Mouse (Mus musculus) C2C12 (cell line): Measurements from ENCODE around the gene Iah1. TPM values are rescaled to one million over a fixed set of nuclear protein-coding genes. Genes with fewer than 3 reads are reported as not detected.

Experiments
- H3K27me3 ChIP-seq: one replicate; pipeline ENCODE4 v1.6.1; 2011; ENCODE audit not compliant: control insufficient read depth, insufficient read depth, insufficient read length
- H3K36me3 ChIP-seq: one replicate; pipeline ENCODE4 v1.6.1; 2011; ENCODE audit not compliant: control insufficient read depth, insufficient read depth
- H3K4me3 ChIP-seq: one replicate; pipeline ENCODE4 v1.5.1; 2011; ENCODE audit warnings: mild to moderate bottlenecking, control low read depth; ENCODE audit not compliant: poor library complexity, insufficient read depth, severe bottlenecking
- H3K79me2 ChIP-seq: one replicate; pipeline ENCODE4 v1.6.1; 2011; ENCODE audit not compliant: control insufficient read depth, insufficient read depth
- H3K79me3 ChIP-seq: one replicate; pipeline ENCODE4 v1.6.1; 2011; ENCODE audit warnings: low read depth, control low read depth
- H3ac ChIP-seq: one replicate; pipeline ENCODE3; 2011; ENCODE audit warnings: low read depth; ENCODE audit not compliant: control insufficient read depth, insufficient read length
- CEBPB ChIP-seq: IDR thresholded peaks from one replicate; pipeline ENCODE4 v1.6.1; 2011; ENCODE audit warnings: low read depth, mild to moderate bottlenecking, control low read depth, moderate library complexity
- CTCF ChIP-seq: IDR thresholded peaks from one replicate; pipeline ENCODE4 v1.5.1; 2011; ENCODE audit not compliant: control insufficient read depth, insufficient read depth, insufficient read length
- FOSL1 ChIP-seq: IDR thresholded peaks from one replicate; pipeline ENCODE4 v1.8.0; 2011; ENCODE audit warnings: mild to moderate bottlenecking, low read length; ENCODE audit not compliant: poor library complexity, insufficient read depth, severe bottlenecking
- MAX ChIP-seq: IDR thresholded peaks from one replicate; pipeline ENCODE4 v1.6.1; 2011; ENCODE audit warnings: mild to moderate bottlenecking, control low read depth
- MYOD1 ChIP-seq: IDR thresholded peaks from one replicate; pipeline ENCODE4 v1.6.1; 2011; ENCODE audit warnings: low read depth; ENCODE audit not compliant: control insufficient read depth, insufficient read length
- MYOG ChIP-seq: IDR thresholded peaks from one replicate; pipeline ENCODE4 v1.6.1; 2011; ENCODE audit not compliant: control insufficient read depth, insufficient read length; ENCODE audit errors: extremely low read depth
- USF1 ChIP-seq: IDR thresholded peaks from one replicate; pipeline ENCODE4 v1.6.1; 2011; ENCODE audit warnings: low read depth, mild to moderate bottlenecking, control low read depth, moderate library complexity
- polyA plus RNA-seq: library from polyadenylated mRNA; unstranded; fragments of >200 nt; fragmentation: generic; extraction: Trizol; gene quantifications from one replicate; pipeline ENCODE4 v1.2.1, GENCODE M21; 2012; ENCODE audit warnings: missing spikeins

The Iah1 gene
- polyA plus RNA-seq, 1 experiment: 33.1 TPM

GRCm38 (mm10) chr12:21305741-21306140, 10.4 kb upstream of the Iah1 start:
- Histone ChIP-seq H3K4me3 (no peak overlapping the region), H3ac (no peak overlapping the region), H3K79me3 (no peaks in the 10 kb centered on the region), H3K79me2 (no peaks in the 10 kb centered on the region), H3K27me3 (no peaks in the 10 kb centered on the region), H3K36me3 (peaks cover 63% of the 10 kb centered on the region)
- no peak for TF ChIP-seq CTCF
- no peak for TF ChIP-seq MAX
- TF ChIP-seq USF1: no peak
- TF ChIP-seq FOSL1: no peak
- no peak for TF ChIP-seq MYOG
- no peak for TF ChIP-seq MYOD1
- no peak for TF ChIP-seq CEBPB

GRCm38 (mm10) chr12:21306721-21307120, 9.5 kb upstream of the Iah1 start:
- no peak overlapping the region for H3K4me3 ChIP-seq
- H3K27me3 ChIP-seq: no peaks in the 10 kb centered on the region
- TF ChIP-seq USF1 (no peak), MAX (no peak), CTCF (no peak), MYOG (no peak), MYOD1 (no peak), CEBPB (no peak), FOSL1 (no peak)
- H3K36me3 ChIP-seq: peaks cover 70% of the 10 kb centered on the region
- no peaks in the 10 kb centered on the region for H3K79me3 ChIP-seq
- H3ac ChIP-seq: no peak overlapping the region
- no peaks in the 10 kb centered on the region for H3K79me2 ChIP-seq

- no peak overlapping the region for H3ac ChIP-seq
- H3K36me3 ChIP-seq: peaks cover 70% of the 10 kb centered on the region
- no peaks in the 10 kb centered on the region for H3K79me3 ChIP-seq
- H3K4me3 ChIP-seq: no peak overlapping the region
- TF ChIP-seq MAX: no peak
- no peak for TF ChIP-seq FOSL1
- no peak for TF ChIP-seq USF1
- no peak for TF ChIP-seq MYOD1
- TF ChIP-seq MYOG: no peak
- TF ChIP-seq CEBPB: no peak
- TF ChIP-seq CTCF: no peak
- no peaks in the 10 kb centered on the region for H3K27me3 ChIP-seq
- no peaks in the 10 kb centered on the region for H3K79me2 ChIP-seq
Observed at GRCm38 (mm10) chr12:21312201-21312600, 4.0 kb upstream of the Iah1 start.

GRCm38 (mm10) chr12:21316869-21317265, 678 bp downstream of the Iah1 start:
- peaks cover 38% of the 10 kb centered on the region for H3K36me3 ChIP-seq
- no peaks in the 10 kb centered on the region for H3K27me3 ChIP-seq
- H3K79me3 ChIP-seq: no peaks in the 10 kb centered on the region
- TF ChIP-seq CEBPB (peak; percentile 93), MYOG (no peak)
- H3K79me2 ChIP-seq: no peaks in the 10 kb centered on the region
- no peak overlapping the region for H3ac ChIP-seq
- H3K4me3 ChIP-seq: peak overlapping the region; percentile 38

GRCm38 (mm10) chr12:21318143-21318895, 2.1 kb downstream of the Iah1 start:
- TF ChIP-seq CEBPB: no peak
- peak; percentile 48 for TF ChIP-seq CTCF
- H3K79me2 ChIP-seq: no peaks in the 10 kb centered on the region
- H3K79me3 ChIP-seq: no peaks in the 10 kb centered on the region
- peaks cover 31% of the 10 kb centered on the region for H3K36me3 ChIP-seq
- H3K27me3 ChIP-seq: no peaks in the 10 kb centered on the region
- H3ac ChIP-seq: no peak overlapping the region
- no peak overlapping the region for H3K4me3 ChIP-seq

- H3K4me3 ChIP-seq: no peak overlapping the region
- H3ac ChIP-seq: no peak overlapping the region
- H3K79me2 ChIP-seq: no peaks in the 10 kb centered on the region
- H3K27me3 ChIP-seq: no peaks in the 10 kb centered on the region
- H3K79me3 ChIP-seq: no peaks in the 10 kb centered on the region
- TF ChIP-seq FOSL1 (no peak), USF1 (no peak), MAX (no peak), CTCF (no peak), CEBPB (no peak), MYOG (no peak), MYOD1 (no peak)
- H3K36me3 ChIP-seq: peaks cover 26% of the 10 kb centered on the region
Observed at GRCm38 (mm10) chr12:21320317-21320716, 4.1 kb downstream of the Iah1 start.
